Mouse (Mus musculus): ENCODE data around the gene Cryba1. TPM values are rescaled to one million over a fixed set of nuclear protein-coding genes. Genes with fewer than 3 reads are reported as not detected.

The Cryba1 gene
- polyA plus RNA-seq, 1 experiment from 2014 or later = 0.20 TPM

DNA sequence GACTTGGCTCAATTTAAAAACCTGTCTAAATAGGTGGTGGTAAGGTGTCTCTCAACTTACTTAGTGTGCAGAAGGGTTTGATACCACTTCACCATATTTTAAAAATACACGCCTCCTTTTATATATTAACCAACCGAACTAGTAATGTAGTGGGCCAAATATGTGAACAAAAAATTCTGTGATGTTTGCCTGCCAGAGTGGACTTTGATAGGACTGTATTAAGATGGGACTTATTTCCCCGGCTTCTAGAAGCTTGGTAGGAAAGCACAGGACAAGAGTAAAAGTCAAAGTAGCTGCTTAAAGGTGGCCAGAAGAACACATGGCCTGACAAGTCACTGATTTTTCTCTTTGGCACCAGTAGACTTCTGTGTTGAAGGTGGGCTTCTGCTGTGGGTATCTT lies 11.3 kb downstream of the Cryba1 start:
- no peak overlapping the region for H3K27ac ChIP-seq (replicated peaks)
- H3K4me2 ChIP-seq = no peak overlapping the region
- no peaks in the 10 kb centered on the region for H3K27me3 ChIP-seq (replicated peaks)
- H3K9ac ChIP-seq = no peak overlapping the region
- no peaks in the 10 kb centered on the region for H3K9me3 ChIP-seq
- no peak overlapping the region for H3K4me3 ChIP-seq
- H3K36me3 ChIP-seq = peaks cover 52% of the 10 kb centered on the region
- 88% methylated on average over 3 of the region's 3 CpGs for WGBS
- H3K4me1 ChIP-seq = peaks cover 9% of the 10 kb centered on the region
- no peak for ATAC-seq (ENCODE audit: extremely low read depth, insufficient number of reproducible peaks, low FRiP score, low TSS enrichment)

DNA sequence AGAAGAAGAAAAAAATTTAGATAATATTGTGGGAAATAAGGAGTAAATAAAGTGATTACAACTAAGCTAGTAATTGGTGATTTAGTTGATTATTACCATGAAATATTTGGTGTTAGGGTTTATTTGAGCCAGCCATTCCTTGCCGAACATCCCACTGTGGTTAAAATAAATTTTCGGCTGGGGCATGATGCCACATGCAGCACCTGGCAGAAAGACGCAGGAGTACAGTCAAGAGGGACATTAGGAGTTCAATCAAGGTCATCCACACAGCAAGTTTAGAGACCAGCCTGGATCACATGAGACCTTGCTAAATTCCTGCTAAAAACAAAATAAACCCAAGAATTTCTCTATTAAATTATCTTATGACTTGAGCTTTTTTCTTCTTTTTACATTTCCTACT lies 16.0 kb downstream of the Cryba1 start:
- Histone ChIP-seq H3K4me3 (no peak overlapping the region), H3K36me3 (peaks cover 62% of the 10 kb centered on the region), H3K27ac (replicated peaks) (no peak overlapping the region), H3K9ac (no peak overlapping the region), H3K4me1 (peaks cover 7% of the 10 kb centered on the region), H3K9me3 (no peaks in the 10 kb centered on the region), H3K27me3 (replicated peaks) (no peaks in the 10 kb centered on the region), H3K4me2 (no peak overlapping the region)
- WGBS = 74% methylated on average over 3 of the region's 3 CpGs
- ATAC-seq (ENCODE audit: extremely low read depth, insufficient number of reproducible peaks, low FRiP score, low TSS enrichment) = no peak

DNA sequence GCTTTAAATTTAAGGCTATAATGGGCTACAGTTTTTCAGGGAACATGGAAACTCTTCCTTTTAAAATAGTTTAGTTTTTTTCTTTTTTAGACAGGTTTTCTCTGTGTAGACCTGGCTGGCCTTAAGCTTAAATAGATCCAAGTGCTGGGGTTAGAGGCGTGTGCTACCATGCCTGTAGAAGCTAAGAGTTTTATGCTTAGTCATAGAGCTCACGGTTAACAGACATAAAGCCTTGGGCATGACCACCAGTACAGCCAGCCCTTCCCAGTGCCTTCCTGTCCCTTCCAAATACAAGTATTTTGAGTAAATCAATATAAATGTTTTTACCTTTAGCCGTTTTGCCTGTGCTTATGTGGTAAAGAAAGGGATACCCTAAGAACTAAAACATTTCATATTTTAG lies 19.2 kb downstream of the Cryba1 start:
- Histone ChIP-seq H3K9ac (no peak overlapping the region), H3K36me3 (peaks cover 71% of the 10 kb centered on the region), H3K4me3 (no peak overlapping the region), H3K4me1 (no peaks in the 10 kb centered on the region), H3K27me3 (replicated peaks) (no peaks in the 10 kb centered on the region), H3K9me3 (no peaks in the 10 kb centered on the region), H3K27ac (replicated peaks) (no peak overlapping the region), H3K4me2 (no peak overlapping the region)
- ATAC-seq (ENCODE audit: extremely low read depth, insufficient number of reproducible peaks, low FRiP score, low TSS enrichment) = no peak
- WGBS = 82% methylated on average over 3 of the region's 3 CpGs

DNA sequence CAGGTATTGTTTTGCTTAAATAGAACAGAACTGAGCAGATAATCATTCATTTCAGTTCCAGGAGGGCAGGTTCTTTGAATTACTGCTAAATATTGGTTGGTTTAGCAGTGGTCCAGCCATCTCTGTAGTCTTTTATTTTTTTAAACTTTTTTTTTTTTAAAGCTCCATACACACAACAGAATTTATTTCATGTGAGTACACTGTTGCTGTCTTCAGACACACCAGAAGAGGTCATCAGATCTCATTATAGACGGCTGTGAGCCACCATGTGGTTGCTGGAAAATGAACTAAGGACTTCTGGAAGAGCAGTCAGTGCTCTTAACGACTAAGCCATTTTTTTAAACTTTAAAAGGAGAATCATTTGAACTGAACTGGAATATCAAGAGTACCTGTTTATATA lies 27.9 kb downstream of the Cryba1 start:
- Histone ChIP-seq H3K36me3 (peaks cover 87% of the 10 kb centered on the region), H3K27ac (replicated peaks) (no peak overlapping the region)

DNA sequence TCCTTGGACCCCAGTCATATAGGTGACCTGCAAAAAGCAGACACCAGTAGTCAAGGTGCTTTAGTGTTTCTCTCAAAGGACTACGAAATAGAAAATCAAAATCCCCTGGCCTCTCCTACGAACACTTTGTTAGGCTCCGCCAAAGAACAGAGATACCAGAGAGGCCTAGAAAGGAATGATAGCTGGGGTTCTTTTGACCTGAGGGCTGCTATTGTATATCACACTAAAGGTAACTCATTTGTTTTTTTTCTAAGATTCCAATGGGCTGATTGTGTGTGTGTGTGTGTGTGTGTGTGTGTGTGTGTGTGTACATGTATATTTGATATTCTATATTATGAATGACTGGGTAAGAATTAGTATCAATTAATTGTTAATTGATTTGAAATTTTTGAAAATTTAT lies 32.1 kb downstream of the Cryba1 start:
- Histone ChIP-seq H3K9ac (no peak overlapping the region), H3K27ac (replicated peaks) (no peak overlapping the region), H3K9me3 (no peaks in the 10 kb centered on the region), H3K4me3 (no peak overlapping the region), H3K27me3 (replicated peaks) (no peaks in the 10 kb centered on the region), H3K4me2 (0 out of 2 replicates have a peak overlapping the region, but pooled peaks have one; percentile 12), H3K4me1 (peaks cover 44% of the 10 kb centered on the region), H3K36me3 (peaks cover 79% of the 10 kb centered on the region)
- no peak for ATAC-seq (ENCODE audit: extremely low read depth, insufficient number of reproducible peaks, low FRiP score, low TSS enrichment)
- WGBS = 74% methylated on average over 3 of the region's 3 CpGs

More for the DNA sequence above, 27.9 kb downstream of the Cryba1 start:
- ATAC-seq (ENCODE audit: extremely low read depth, insufficient number of reproducible peaks, low FRiP score, low TSS enrichment) = no peak
- peaks cover 27% of the 10 kb centered on the region for H3K4me1 ChIP-seq
- H3K27me3 ChIP-seq (replicated peaks) = no peaks in the 10 kb centered on the region
- H3K4me3 ChIP-seq = no peak overlapping the region
- 66% methylated on average over 2 of the region's 2 CpGs for WGBS
- no peak overlapping the region for H3K4me2 ChIP-seq
- H3K9ac ChIP-seq = no peak overlapping the region
- H3K9me3 ChIP-seq = no peaks in the 10 kb centered on the region

DNA sequence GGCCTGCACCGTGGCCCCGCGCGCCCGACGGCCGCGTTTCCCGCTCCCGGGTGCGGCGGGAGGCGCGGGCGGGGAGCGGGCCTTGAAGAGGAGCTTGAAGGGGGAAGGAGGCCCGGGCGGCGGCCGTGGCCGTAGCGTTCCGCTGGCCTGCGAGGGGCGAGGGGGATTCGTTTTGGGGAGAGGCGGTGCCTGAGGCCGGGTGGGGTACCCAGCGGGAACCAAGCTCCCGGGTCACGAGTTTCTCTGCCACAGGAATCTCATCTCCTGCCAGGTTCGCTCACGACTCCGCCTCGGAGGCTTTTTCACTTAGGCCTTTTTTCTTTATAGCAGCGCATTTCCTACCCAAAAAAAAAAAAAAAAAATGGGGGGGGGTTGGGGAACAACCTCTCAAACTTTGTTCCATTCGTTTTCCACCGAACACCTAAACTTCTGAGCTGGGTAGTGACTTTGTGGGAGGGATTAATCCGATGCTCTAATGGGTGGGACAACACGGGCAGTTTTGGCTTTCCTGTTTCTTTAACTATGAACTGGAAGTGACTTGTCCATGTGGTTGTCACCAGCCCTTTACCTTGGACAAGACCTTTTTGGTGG lies 37.4 kb downstream of the Cryba1 start:
- no peaks in the 10 kb centered on the region for H3K27me3 ChIP-seq (replicated peaks)
- peak overlapping the region; percentile 81 for H3K4me2 ChIP-seq
- peak overlapping the region; percentile 99 for H3K27ac ChIP-seq (replicated peaks)
- H3K9me3 ChIP-seq = no peaks in the 10 kb centered on the region
- peak; percentile 3; the same call in 1 of the 2 replicates for ATAC-seq (ENCODE audit: extremely low read depth, insufficient number of reproducible peaks, low FRiP score, low TSS enrichment)
- peaks cover 28% of the 10 kb centered on the region for H3K4me1 ChIP-seq
- H3K36me3 ChIP-seq = peaks cover 34% of the 10 kb centered on the region
- peak overlapping the region; percentile 100 for H3K4me3 ChIP-seq
- peak overlapping the region; percentile 99 for H3K9ac ChIP-seq
- WGBS = under 1% methylated on average over 40 of the region's 40 CpGs

DNA sequence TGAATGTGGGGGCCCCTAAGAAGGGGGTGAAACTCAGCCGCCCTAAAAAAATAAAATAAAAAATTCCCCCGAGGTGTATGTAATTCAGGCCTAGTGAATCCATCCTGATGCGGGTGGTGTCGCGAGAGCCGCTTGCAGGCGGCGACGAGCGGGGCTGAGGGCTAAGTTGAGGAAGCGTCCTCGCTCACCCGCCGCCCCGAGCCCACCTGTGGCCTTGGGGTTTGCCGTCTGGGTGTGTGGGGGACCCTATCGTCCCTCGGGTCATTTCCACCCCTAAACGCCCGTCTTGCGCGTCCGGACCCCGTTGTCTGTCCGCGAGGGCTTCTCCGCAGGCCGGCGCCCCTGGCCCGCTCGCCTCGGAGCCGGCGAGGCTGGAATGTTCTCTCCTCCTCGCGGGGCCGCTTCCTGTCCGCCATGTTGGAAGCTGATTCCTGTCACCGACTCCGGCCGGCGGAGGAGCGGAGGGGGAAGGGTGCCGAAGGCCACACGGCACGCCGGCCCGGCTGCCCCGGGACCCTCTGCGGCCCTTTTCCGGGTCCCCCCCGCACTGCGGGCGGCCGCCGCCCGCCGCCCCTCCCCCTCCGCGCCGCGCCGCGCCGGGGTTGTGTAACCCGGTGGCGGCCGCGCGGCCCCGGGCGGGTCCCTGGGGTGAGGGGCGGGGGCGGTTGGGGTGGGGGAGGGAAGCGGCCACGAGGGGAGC lies 38.1 kb downstream of the Cryba1 start:
- 1% methylated on average over 47 of the region's 76 CpGs for WGBS
- Histone ChIP-seq H3K9ac (peak overlapping the region; percentile 99), H3K4me3 (peak overlapping the region; percentile 100), H3K4me2 (peak overlapping the region; percentile 81), H3K9me3 (no peaks in the 10 kb centered on the region), H3K4me1 (peaks cover 22% of the 10 kb centered on the region), H3K27me3 (replicated peaks) (no peaks in the 10 kb centered on the region), H3K36me3 (peaks cover 27% of the 10 kb centered on the region), H3K27ac (replicated peaks) (peak overlapping the region; percentile 99)
- peak; percentile 62 for ATAC-seq (ENCODE audit: extremely low read depth, insufficient number of reproducible peaks, low FRiP score, low TSS enrichment)

DNA sequence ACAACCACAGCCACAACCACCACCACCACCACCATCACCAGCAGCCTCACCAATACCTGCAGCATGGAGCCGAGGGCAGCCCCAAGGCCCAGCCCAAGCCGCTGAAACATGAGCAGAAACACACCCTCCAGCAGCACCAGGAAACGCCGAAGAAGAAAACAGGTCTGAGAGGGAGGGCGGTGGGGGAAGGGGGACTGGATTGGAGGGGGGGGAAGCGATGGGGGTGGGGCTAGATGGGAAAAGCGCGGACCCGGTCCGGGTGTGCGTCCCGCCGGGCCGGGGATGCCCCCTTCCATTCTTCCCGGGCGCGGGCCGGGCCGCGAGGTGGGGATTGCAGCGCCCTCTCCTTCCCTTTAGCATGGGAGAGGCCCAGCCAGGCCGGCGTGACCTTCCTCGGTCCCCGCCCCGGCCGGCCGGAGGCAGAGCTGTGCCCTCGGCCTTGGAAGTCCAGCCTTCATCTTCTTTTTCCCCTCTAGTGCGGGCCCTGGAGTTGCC lies 38.7 kb downstream of the Cryba1 start:
- Histone ChIP-seq H3K9me3 (no peaks in the 10 kb centered on the region), H3K9ac (peak overlapping the region; percentile 99), H3K4me1 (peaks cover 22% of the 10 kb centered on the region), H3K4me2 (peak overlapping the region; percentile 81), H3K36me3 (peaks cover 21% of the 10 kb centered on the region), H3K27me3 (replicated peaks) (no peaks in the 10 kb centered on the region), H3K4me3 (peak overlapping the region; percentile 100), H3K27ac (replicated peaks) (peak overlapping the region; percentile 99)
- WGBS = under 1% methylated on average over 30 of the region's 30 CpGs
- peak; percentile 38; the same call in 1 of the 2 replicates for ATAC-seq (ENCODE audit: extremely low read depth, insufficient number of reproducible peaks, low FRiP score, low TSS enrichment)

DNA sequence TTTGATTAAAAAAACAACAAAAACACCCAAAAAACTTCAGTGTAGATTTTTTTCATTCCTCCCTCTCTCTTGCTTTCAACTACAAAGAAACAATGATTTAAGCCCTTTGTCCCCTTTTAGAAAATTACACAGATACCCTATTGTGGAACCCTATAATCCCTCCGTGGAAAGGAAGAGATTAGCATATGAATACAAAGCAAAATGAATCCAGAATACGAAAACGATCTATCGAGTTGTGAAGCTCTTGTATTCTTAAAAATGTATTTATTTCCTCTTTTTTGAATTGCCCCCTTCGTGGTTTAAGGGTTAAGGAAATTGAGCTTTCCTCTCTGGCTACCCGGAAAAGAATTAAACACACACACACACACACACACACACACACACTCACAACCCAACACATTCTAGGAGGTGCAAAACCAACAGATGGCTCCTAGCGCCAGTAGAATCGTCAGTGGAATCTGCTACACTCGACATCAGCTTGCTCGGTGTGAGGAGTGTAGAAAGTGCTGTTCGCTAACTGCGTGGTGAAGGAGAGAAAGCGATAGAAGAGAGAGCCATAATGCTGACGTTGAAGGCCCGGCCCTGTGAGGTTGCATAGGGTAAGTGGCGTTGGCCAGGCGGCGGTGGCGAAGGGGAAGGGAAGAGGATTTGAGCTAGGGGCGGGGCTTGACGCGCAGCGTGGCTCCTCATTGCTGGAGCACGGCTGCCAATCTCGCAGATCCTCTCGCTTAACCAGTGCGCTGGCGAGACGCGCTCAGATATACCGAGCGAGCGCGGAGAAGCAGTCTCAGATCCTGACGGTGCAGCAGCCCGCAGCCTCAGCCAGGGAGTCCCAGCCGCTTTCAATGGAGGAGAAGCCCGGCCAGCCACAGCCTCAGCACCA lies 39.5 kb downstream of the Cryba1 start, which contains the start of gene Nufip2:
Gene Nufip2, plus strand, starts transcription at position 773 of the 883 bp plus-strand sequence.
- Histone ChIP-seq H3K27me3 (replicated peaks) (no peaks in the 10 kb centered on the region), H3K4me2 (peak within 1 kb of the TSS; percentile 81), H3K9me3 (no peaks in the 10 kb centered on the region), H3K9ac (peak within 1 kb of the TSS; percentile 99), H3K27ac (replicated peaks) (peak within 1 kb of the TSS; percentile 99), H3K4me3 (peak within 1 kb of the TSS; percentile 100), H3K4me1 (peaks cover 17% of the 10 kb centered on the region), H3K36me3 (peaks cover 15% of the 10 kb centered on the region)
- 1% methylated on average over 38 of the region's 38 CpGs for WGBS
- peak; percentile 93 for ATAC-seq (ENCODE audit: extremely low read depth, insufficient number of reproducible peaks, low FRiP score, low TSS enrichment)

DNA sequence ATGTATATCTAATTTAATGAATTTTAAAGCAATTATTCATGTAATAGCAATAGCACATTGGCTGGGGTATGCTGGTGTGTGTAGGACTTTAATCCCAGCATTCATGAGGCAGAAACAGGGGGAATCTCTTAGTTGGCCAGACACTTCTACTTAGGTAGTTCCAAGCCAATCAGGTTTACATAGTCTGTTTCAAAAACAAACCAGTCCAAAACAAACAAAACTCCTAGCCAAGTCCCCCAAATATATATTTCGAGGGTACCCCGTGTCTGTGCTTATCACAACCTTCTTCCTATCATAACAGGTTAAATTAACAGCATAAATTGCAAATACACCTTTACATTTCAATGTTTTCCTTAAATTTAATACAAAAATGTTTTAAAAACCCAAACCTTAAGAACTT lies 40.2 kb downstream of the Cryba1 start:
- no peaks in the 10 kb centered on the region for H3K27me3 ChIP-seq (replicated peaks)
- peaks cover 8% of the 10 kb centered on the region for H3K36me3 ChIP-seq
- peak overlapping the region; percentile 81 for H3K4me2 ChIP-seq
- 45% methylated on average over 2 of the region's 2 CpGs for WGBS
- no peak for ATAC-seq (ENCODE audit: extremely low read depth, insufficient number of reproducible peaks, low FRiP score, low TSS enrichment)
- H3K4me3 ChIP-seq = no peak overlapping the region
- peaks cover 17% of the 10 kb centered on the region for H3K4me1 ChIP-seq
- no peak overlapping the region for H3K9ac ChIP-seq
- no peak overlapping the region for H3K27ac ChIP-seq (replicated peaks)
- H3K9me3 ChIP-seq = no peaks in the 10 kb centered on the region

DNA sequence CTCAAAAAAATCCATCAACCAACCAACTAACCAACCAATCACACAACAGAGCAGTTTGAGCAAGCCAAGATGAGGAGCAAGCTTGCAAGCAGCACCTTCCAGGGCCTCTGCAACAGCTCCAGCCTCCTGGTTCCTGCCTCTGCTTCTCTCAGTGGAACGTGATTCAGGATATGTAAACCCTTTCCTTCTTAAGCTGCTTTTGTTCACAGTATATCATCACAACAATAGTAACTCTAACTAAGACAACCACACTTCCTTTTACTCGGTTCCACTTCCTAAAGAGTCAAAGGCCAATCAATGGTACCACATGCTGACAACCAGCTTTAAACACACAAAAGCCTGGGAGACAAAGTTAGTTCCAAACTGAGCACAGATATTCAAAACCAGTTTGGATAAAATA lies 45.1 kb downstream of the Cryba1 start:
- ATAC-seq (ENCODE audit: extremely low read depth, insufficient number of reproducible peaks, low FRiP score, low TSS enrichment) = no peak
- Histone ChIP-seq H3K27me3 (replicated peaks) (no peaks in the 10 kb centered on the region), H3K27ac (replicated peaks) (no peak overlapping the region), H3K9ac (no peak overlapping the region), H3K4me3 (no peak overlapping the region), H3K36me3 (no peaks in the 10 kb centered on the region), H3K4me1 (peaks cover 2% of the 10 kb centered on the region; the same call in 1 of the 2 replicates), H3K9me3 (no peaks in the 10 kb centered on the region), H3K4me2 (no peak overlapping the region)
- WGBS = 26% methylated on average over 2 of the region's 2 CpGs

Data from heart, embryonic 13.5 days (tissue).